Mouse (Mus musculus): ENCODE measurements around the gene Spryd3.

- TF ChIP-seq CTCF (IDR thresholded peaks at IDR 0.05; ENCODE audit: extremely low read depth, insufficient read depth, insufficient read length, insufficient replicate concordance) (no peak), POLR2A (IDR thresholded peaks at IDR 0.05; ENCODE audit: low read depth, low read length) (no peak)
Measured at GRCm38 (mm10) chr15:102150301-102151135, 14.5 kb upstream of the Spryd3 start, which contains the start of gene Soat2.
